Mouse (Mus musculus): Measurements from ENCODE around the gene Kansl3.

The Kansl3 gene
- long read RNA-seq, experiment 1, full-length matches to known transcripts, result 4 of 27 reads
- long read RNA-seq, experiment 1, partial matches to known transcripts, result 9 of 27 reads
- long read RNA-seq, experiment 1, other reads (novel, unspliced or antisense), result 14 of 27 reads
- long read RNA-seq, experiment 2, full-length matches to known transcripts, result 9 of 26 reads
- long read RNA-seq, experiment 2, partial matches to known transcripts, result 8 of 26 reads
- long read RNA-seq, experiment 2, other reads (novel, unspliced or antisense), result 9 of 26 reads

DNA sequence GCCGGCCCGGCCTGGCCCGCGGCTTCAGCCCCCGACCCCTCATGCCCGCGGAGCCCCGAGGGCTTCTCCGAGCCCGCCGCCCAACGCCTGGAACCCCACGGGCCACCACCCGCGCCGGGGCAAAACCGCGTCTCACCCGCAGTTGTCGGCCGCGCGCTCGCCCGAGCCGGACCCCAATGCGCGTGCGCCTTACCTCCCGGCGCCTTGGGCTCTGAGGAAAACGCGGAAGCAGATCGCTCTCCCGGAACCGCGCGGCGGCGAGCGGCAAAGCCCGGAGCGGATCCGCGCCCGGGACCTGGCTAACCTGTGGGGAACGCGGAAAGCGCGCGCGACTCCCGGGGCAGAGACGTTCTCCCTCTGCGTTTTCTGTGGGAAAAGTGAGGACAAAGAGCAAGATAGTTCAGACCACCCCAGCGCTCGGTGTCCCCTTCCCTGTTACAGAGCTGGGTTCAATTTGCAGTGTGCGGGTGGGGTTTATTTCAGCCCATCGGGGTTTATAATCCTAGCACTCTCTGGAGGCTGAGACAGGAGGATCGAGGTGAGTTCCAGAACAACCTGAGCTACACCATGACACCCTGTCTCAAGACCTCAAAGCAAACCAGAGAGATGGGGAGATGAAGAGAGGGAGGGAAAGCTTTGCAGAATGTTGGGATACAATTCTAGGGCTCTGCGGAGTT is at the start of gene Kansl3:
TSS of gene Kansl3 (minus strand) at position 213 of the 677 bp plus-strand sequence.
- intact Hi-C loops (cut with DNase I), result loop anchor here (10.0 kb wide), 1 partner anchor 106 kb away; the partner anchor contains the start of gene Cnnm4

DNA sequence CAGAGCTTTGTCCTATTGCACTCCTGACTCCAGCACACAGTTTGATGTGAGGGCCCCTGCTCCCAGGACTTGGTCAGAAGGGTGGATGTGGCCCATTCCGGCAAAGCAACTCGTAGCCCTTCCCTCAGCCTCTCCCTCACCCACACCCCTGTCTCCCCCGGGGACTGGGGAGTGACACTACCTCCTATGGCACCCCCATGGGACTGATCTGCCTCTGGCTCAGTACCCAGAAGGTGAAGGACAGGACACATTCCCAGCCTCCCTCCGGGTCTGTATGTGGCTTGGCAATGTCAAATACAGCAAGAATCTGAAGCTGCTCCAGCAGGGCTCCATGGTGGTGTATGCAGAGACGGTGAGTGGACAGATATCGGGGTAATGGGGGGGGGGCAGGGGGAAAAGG is 35.5 kb upstream of the Kansl3 start:
- intact Hi-C loops (cut with DNase I), result no loop called here

- intact Hi-C loops (cut with DNase I), result no loop called here
Observed at GRCm38 (mm10) chr1:36401509-36401908, 32.5 kb upstream of the Kansl3 start.

- intact Hi-C loops (cut with DNase I), result no loop called here
Observed at GRCm38 (mm10) chr1:36397041-36397440, 28.1 kb upstream of the Kansl3 start.

- intact Hi-C loops (cut with DNase I), result no loop called here
Observed at GRCm38 (mm10) chr1:36379582-36379981, 10.6 kb upstream of the Kansl3 start.

DNA sequence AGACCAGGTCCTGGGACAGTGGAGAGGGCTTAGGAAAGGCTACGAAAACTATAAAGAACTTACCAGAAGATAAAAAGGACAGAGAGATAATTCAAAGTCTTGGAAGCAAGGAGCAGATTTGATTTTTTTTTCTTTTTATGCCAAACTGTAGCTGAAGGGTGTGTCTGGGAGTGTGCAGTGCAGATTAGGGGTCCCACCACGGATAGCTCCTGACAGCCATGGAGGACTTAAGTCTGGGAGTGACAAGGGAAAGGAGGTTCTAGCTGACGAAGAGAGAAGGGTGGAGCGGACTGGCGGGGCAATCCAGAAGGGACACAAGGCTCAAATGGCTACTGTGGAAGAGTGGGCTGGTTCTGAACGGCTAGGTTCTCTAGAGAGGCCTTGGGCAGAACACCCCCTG is 9.9 kb upstream of the Kansl3 start:
- intact Hi-C loops (cut with DNase I), result no loop called here

- intact Hi-C loops (cut with DNase I), result no loop called here
Observed at GRCm38 (mm10) chr1:36371934-36372845, 3.2 kb upstream of the Kansl3 start, which contains the start of gene Fer1l5. Gene Fer1l5 (plus strand): TSS chr1:36372291.

DNA sequence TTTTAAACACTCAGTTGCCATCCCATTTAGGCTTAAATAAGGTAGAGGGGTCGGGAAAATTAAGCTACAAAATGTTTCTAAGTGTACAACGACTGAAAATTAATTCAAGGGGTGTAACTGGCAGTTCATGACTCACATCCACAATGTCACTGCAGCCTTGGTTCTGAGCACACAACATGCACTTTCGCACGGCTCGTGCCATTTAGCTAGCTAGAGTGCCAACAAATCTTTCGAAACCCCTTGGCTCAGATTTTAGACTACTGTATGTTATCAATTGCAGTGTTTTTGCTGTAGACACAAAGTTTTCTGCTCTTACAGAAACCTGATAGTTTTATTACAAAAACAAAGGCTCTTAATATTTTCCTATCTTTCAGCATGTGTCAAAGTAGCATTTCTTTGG is 1.9 kb upstream of the Kansl3 start:
- intact Hi-C loops (cut with DNase I), result no loop called here

GRCm38 (mm10) chr1:36368112-36368968 is 641 bp downstream of the Kansl3 start:
- intact Hi-C loops (cut with DNase I), result loop anchor here (10.0 kb wide), 1 partner anchor 106 kb away; the partner anchor contains the start of gene Cnnm4

DNA sequence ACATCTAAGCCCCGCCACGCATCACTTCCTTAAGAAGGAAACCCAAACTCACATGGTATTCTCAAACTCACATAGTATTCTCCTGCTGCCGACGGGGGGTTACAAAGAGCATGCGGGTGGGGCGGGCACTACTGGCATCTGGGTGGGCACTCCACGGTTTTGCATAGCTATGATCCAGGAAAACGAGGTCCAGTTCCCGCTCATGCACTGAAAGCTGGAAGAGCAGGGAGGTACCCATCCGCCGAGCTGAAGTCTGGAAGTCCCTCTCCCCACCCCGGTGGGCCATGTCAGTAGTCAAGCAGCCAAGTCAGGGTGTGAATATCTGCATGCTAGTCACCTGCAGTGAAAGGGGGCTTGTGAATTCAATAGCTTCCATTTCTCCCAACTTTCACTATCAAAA is 1.3 kb downstream of the Kansl3 start:
- intact Hi-C loops (cut with DNase I), result loop anchor here (10.0 kb wide), 1 partner anchor 107 kb away; the partner anchor contains the start of gene Cnnm4

DNA sequence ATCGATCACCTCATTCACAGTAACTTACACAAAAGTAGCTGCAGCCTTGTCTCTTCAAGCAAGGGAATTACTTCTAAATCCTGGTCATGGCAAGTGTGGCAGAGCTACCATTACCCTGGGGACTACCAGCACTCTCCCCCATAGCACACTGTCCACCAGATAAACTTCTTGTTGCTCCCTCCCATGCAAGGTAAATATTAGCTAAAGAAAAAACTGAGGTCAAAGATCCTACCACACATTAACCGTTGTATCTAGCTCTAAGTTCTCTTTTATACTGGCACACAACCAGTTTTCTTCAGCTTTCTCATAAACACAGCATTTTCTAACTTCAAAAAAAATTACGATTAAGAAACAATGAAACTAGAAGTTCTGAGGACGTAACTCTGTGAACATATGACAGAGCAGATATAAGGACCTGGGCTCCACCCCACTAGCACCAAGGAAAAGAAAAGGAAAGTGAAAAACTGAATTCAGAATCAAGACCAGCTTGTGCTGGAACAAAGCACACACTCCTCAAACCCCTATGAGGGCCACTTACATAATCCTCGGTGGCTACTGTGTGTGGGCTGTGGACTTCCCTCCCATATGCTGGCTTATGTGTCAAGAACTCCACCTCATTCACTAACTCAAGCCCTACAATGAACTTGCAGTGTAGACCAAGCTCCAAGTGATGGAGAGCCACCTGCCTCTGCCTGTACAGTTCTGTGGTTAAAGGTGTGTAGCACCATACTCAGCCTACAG is 11.9 kb downstream of the Kansl3 start:
- intact Hi-C loops (cut with DNase I), result no loop called here

DNA sequence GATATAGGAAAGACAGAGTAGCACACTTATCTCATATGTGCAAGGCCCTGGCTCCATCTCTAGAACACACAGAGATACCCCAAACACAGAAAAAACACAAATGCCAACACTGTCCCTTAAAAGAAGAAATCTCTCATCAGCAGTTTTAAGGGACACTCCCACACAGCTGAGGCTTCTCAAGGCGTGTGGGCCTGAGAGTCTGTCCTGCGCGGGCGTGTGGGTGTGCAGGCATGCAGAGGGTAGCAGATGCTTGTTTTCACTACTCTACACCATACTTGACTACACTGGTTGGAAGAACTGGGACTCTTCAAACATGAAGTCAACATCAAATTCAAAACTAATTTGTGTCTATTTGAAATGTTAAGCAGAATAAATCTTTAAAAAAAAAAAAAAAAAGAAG is 16.6 kb downstream of the Kansl3 start:
- intact Hi-C loops (cut with DNase I), result no loop called here

- intact Hi-C loops (cut with DNase I), result no loop called here
Observed at GRCm38 (mm10) chr1:36342547-36342946, 26.4 kb downstream of the Kansl3 start.

DNA sequence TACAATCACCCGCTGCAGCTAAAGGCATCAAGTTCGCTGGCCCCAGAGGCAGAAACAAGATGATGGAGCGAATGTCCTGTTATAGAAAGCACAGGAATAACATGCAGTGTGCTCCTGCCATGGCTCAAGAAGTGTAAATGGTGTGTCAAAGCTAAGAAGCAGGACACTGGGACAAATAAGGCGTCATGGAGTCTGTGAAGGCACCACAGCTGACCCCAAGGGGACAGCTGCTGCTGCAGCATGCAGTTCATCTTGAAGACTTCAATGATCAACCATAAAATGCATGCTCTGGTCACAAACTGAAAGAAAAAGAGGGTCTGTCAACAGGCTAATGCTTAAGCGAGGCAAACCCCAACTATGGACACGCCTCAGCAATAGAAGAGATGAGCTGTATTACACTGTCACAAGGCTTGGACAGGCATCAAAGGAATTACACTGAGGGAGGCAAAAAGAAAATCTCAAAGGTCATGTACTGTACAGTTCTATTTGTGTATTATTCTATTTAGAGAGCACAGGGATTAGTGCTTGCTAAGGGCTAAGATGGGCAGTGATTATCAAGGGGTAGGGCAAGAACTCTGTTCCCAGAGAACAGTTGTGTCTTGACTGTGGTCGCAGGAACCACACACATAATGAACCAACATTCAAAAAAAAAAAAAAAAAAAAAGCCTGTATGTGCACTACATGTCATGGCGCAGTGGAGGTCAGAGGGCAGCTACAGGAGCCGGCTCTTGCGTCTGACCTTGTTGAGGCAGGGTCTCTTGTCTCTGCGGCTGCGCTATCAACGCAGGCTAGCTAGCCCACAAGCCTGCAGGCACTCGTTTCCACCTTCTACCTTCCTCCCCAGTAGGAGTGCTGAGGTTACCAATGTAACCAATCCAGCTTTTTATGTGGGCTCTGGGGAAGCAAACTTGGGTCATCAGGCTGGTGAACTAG is 35.8 kb downstream of the Kansl3 start:
- intact Hi-C loops (cut with DNase I), result no loop called here

- intact Hi-C loops (cut with DNase I), result no loop called here
Observed at GRCm38 (mm10) chr1:36331743-36332142, 37.2 kb downstream of the Kansl3 start.

GRCm38 (mm10) chr1:36326815-36327214 is 42.2 kb downstream of the Kansl3 start:
- intact Hi-C loops (cut with DNase I), result loop anchor here (5.0 kb wide), 1 partner anchor 175 kb away; no protein-coding TSS in a partner anchor

DNA sequence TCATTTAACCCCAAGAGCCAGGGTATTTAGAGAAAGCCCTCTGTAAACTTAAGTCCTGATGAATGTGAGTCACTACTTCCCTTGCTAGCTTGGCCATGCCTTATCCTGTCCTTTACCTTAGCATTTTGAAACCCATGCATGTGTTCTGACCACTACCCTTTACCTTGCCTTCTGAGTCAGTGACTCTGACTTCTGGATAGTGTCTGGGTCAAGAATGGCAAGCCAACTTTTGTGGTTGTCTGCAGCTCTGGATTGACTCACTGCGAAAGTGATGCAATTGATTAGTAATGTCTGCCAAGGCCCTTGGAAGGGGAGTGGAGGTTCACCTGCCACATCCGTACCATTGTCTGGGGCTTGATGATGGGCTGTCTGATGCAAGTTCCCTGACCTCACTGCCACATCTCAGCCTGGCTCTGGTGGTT is 43.1 kb downstream of the Kansl3 start:
- intact Hi-C loops (cut with DNase I), result loop anchor here (5.0 kb wide), 1 partner anchor 176 kb away; no protein-coding TSS in a partner anchor

- intact Hi-C loops (cut with DNase I), result no loop called here
Observed at GRCm38 (mm10) chr1:36323746-36324448, 45.1 kb downstream of the Kansl3 start.
